Mouse (Mus musculus) lung, embryonic 14.5 days (tissue): Measurements from ENCODE around the gene Ptx3. TPM values are rescaled to one million over a fixed set of nuclear protein-coding genes. Genes with fewer than 3 reads are reported as not detected.

Experiments used
- ATAC-seq: fragments of 200-750 bp; cut with Nextera tagmentation; 2 replicates; pipeline ENCODE4 v1.8.0; 2017; ENCODE audit warnings: mild to moderate bottlenecking, moderate TSS enrichment, moderate library complexity; ENCODE audit not compliant: insufficient read depth
- DNase-seq: peaks from one replicate; pipeline ENCODE4 v3.0.0-alpha.2; 2015
- H3K27ac ChIP-seq: fragments of 300-500 bp; sonication (generic); 2 replicates; pipeline ENCODE4 v1.5.1; 2014; ENCODE audit warnings: low read depth, mild to moderate bottlenecking, moderate library complexity
- H3K27me3 ChIP-seq: fragments of 300-500 bp; sonication (generic); 2 replicates; pipeline ENCODE4 v1.6.1; 2014; ENCODE audit warnings: low read length, control low read depth; ENCODE audit not compliant: insufficient read depth
- H3K36me3 ChIP-seq: fragments of 300-500 bp; sonication (generic); 2 replicates; pipeline ENCODE4 v1.6.1; 2014; ENCODE audit warnings: control low read depth; ENCODE audit not compliant: insufficient read depth
- H3K4me1 ChIP-seq: fragments of 300-500 bp; sonication (generic); 2 replicates; pipeline ENCODE4 v1.6.1; 2014; ENCODE audit warnings: antibody characterized with exemption, control low read depth; ENCODE audit not compliant: insufficient read depth
- H3K4me2 ChIP-seq: fragments of 300-500 bp; sonication (generic); 2 replicates; pipeline ENCODE4 v1.6.1; 2014; ENCODE audit warnings: mild to moderate bottlenecking
- H3K4me3 ChIP-seq: fragments of 300-500 bp; sonication (generic); 2 replicates; pipeline ENCODE4 v1.5.1; 2014; ENCODE audit warnings: low read depth, low read length
- H3K9ac ChIP-seq: fragments of 300-500 bp; sonication (generic); 2 replicates; pipeline ENCODE4 v1.6.1; 2014
- H3K9me3 ChIP-seq: fragments of 300-500 bp; sonication (generic); 2 replicates; pipeline ENCODE4 v1.6.1; 2016; ENCODE audit warnings: low read depth, low read length, control low read depth
- CTCF ChIP-seq: IDR thresholded peaks from 2 replicates; pipeline ENCODE4 v1.5.1; 2016; ENCODE audit warnings: antibody characterized with exemption, low read depth
- WGBS: fragments of 180-500 bp; shearing (Covaris S2); extraction: QIAGEN DNeasy Blood & Tissue Kit; methylation state at CpG from one replicate; pipeline ENCODE4 v1.1.7; 2014; 5-methylcytosine and 5-hydroxymethylcytosine counted together
- polyA plus RNA-seq: library from polyadenylated mRNA; unstranded; fragments of >200 nt; fragmentation: Nextera tagmentation; extraction: Ambion mirVana; gene quantifications from 2 replicates; pipeline ENCODE4 v1.2.1, GENCODE M21; 2014

Gene Ptx3
- polyA plus RNA-seq, 1 experiment from 2014 or later = 1.8 TPM

DNA sequence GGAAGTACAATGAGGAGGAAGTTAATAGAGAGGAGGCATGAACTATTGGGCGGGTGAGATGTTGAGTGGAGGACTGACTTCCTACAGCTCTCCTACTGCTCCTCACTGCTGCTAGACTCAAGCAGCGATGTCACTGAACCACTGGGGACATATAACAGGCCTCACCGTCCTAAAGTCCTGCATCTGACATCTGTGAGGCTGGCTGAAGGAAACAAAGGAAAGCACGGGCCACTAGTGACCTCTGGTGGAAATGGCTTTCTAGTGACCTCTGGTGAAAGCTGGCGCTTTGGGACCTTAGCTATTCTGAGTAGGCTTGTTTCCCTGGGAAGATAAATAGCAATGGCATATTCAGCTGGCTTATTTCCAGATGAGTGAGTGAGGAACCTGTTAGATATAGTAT, 42.6 kb downstream of the Ptx3 start:
- Histone ChIP-seq H3K9me3 (no peaks in the 10 kb centered on the region), H3K9ac (no peak overlapping the region), H3K4me3 (no peak overlapping the region), H3K27me3 (no peaks in the 10 kb centered on the region), H3K4me1 (no peaks in the 10 kb centered on the region), H3K4me2 (no peak overlapping the region), H3K36me3 (no peaks in the 10 kb centered on the region), H3K27ac (no peak overlapping the region)
- peak; percentile 67 for DNase-seq
- 27% methylated on average over 5 of the region's 5 CpGs for WGBS
- ATAC-seq = no peak
- TF ChIP-seq CTCF = peak; percentile 61

DNA sequence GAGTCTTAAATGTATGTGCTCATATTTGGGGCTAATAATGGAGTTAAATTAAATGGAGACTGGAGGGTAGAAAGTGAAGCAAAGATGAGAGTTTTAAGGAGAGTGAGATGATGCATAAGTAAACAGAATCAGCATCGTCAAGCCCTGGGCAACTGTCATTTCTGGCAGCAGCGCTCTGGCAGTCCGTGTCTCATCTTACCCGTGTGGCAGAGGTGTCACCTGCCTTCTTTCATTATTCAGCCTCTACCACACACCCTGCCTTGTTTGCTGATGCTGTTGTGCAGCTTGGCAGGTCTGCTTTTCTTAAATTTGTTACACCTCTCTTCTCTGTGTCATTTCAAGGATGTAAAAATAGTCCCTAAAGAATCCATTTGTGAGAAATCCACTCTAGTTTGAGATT, 43.6 kb downstream of the Ptx3 start:
- Histone ChIP-seq H3K27me3 (no peaks in the 10 kb centered on the region), H3K36me3 (no peaks in the 10 kb centered on the region), H3K27ac (no peak overlapping the region), H3K9ac (no peak overlapping the region), H3K4me2 (no peak overlapping the region), H3K9me3 (no peaks in the 10 kb centered on the region), H3K4me1 (no peaks in the 10 kb centered on the region), H3K4me3 (no peak overlapping the region)
- no peak for DNase-seq
- ATAC-seq = no peak
- WGBS = 72% methylated on average over 4 of the region's 4 CpGs
- TF ChIP-seq CTCF = no peak

Other genes with a start within 250 kb of the Ptx3 start
- gene Veph1, start 76.9 kb downstream of the Ptx3 start, polyA plus RNA-seq = 3.7 and 4.2 TPM in 2 replicates